Mouse (Mus musculus) limb, embryonic 14.5 days (tissue): ENCODE measurements at regions not wholly inside any gene's neighbourhood (a gene's known extent, or its start where the extent isn't known, plus 50 kb on each side); places are given as distances from the start of the nearest gene placed in this dataset.

ENCODE experiments used
- ATAC-seq: fragments of 200-750 bp; cut with Nextera tagmentation; 2 replicates; pipeline ENCODE4 v1.8.0; 2017; ENCODE audit warnings: low read depth, moderate number of reproducible peaks, moderate TSS enrichment; ENCODE audit not compliant: low FRiP score
- DNase-seq: peaks from one replicate; pipeline ENCODE4 v3.0.0-alpha.2; 2015; ENCODE audit warnings: low spot score
- H3K27ac ChIP-seq: fragments of 300-500 bp; sonication (generic); replicated peaks from 2 replicates; pipeline ENCODE4 v1.5.1; 2014; ENCODE audit warnings: low read depth, mild to moderate bottlenecking, low read length, moderate library complexity, mixed read lengths
- H3K27me3 ChIP-seq: fragments of 300-500 bp; sonication (generic); 2 replicates; pipeline ENCODE4 v1.6.1; 2014; ENCODE audit warnings: low read length, mixed read lengths; ENCODE audit not compliant: control insufficient read depth, insufficient read depth
- H3K36me3 ChIP-seq: fragments of 300-500 bp; sonication (generic); 2 replicates; pipeline ENCODE4 v1.6.1; 2014; ENCODE audit warnings: mild to moderate bottlenecking, low read length, moderate library complexity, mixed read lengths; ENCODE audit not compliant: control insufficient read depth, insufficient read depth
- H3K4me1 ChIP-seq: fragments of 300-500 bp; sonication (generic); 2 replicates; pipeline ENCODE4 v1.6.1; 2014; ENCODE audit warnings: antibody characterized with exemption, low read length, mixed read lengths; ENCODE audit not compliant: control insufficient read depth, insufficient read depth
- H3K4me2 ChIP-seq: fragments of 300-500 bp; sonication (generic); replicated peaks from 2 replicates; pipeline ENCODE4 v1.6.1; 2014; ENCODE audit warnings: low read depth, mild to moderate bottlenecking, low read length, moderate library complexity; ENCODE audit not compliant: severe bottlenecking
- H3K4me3 ChIP-seq: fragments of 300-500 bp; sonication (generic); replicated peaks from 2 replicates; pipeline ENCODE4 v1.5.1; 2014; ENCODE audit warnings: low read length
- H3K9ac ChIP-seq: fragments of 300-500 bp; sonication (generic); 2 replicates; pipeline ENCODE4 v1.6.1; 2014; ENCODE audit warnings: mild to moderate bottlenecking, low read depth, low read length, moderate library complexity; ENCODE audit not compliant: severe bottlenecking
- H3K9me3 ChIP-seq: fragments of 300-500 bp; sonication (generic); 2 replicates; pipeline ENCODE4 v1.6.1; 2016; ENCODE audit warnings: low read length; ENCODE audit not compliant: control insufficient read depth
- POLR2A ChIP-seq: fragments of 200-500 bp; IDR thresholded peaks from 2 replicates; pipeline ENCODE4 v1.8.0; 2012; ENCODE audit warnings: inconsistent platforms, mild to moderate bottlenecking, moderate library complexity, borderline replicate concordance; ENCODE audit not compliant: insufficient read depth, insufficient read length; ENCODE audit errors: extremely low read depth
- WGBS: fragments of 180-500 bp; shearing (Covaris S2); extraction: QIAGEN DNeasy Blood & Tissue Kit; methylation state at CpG from one replicate; pipeline ENCODE4 v1.1.7; 2014; 5-methylcytosine and 5-hydroxymethylcytosine counted together

- no peak for DNase-seq
- H3K4me3 ChIP-seq = no peak overlapping the region
- no peaks in the 10 kb centered on the region for H3K9me3 ChIP-seq
- no peak overlapping the region for H3K27ac ChIP-seq
- no peak overlapping the region for H3K9ac ChIP-seq
- no peak for TF ChIP-seq POLR2A
- ATAC-seq = no peak
- H3K4me2 ChIP-seq = no peak overlapping the region
- whole genome bisulfite sequencing = 86% methylated on average over 3 of the region's 3 CpGs
- H3K27me3 ChIP-seq = no peaks in the 10 kb centered on the region
- H3K36me3 ChIP-seq = no peaks in the 10 kb centered on the region
- no peaks in the 10 kb centered on the region for H3K4me1 ChIP-seq
Observed at GRCm38 (mm10) chr10:98790456-98790855, 123.8 kb upstream of the Atp2b1 start.

GRCm38 (mm10) chr10:98792019-98792741, 122.0 kb upstream of the Atp2b1 start:
- ATAC-seq = no peak

GRCm38 (mm10) chr10:98793926-98794536, 120.2 kb upstream of the Atp2b1 start:
- no peak overlapping the region for H3K4me2 ChIP-seq
- WGBS = 77% methylated on average over 9 of the region's 9 CpGs
- no peak overlapping the region for H3K27ac ChIP-seq
- no peaks in the 10 kb centered on the region for H3K9me3 ChIP-seq
- no peaks in the 10 kb centered on the region for H3K27me3 ChIP-seq
- no peaks in the 10 kb centered on the region for H3K36me3 ChIP-seq
- DNase-seq (no peak), ATAC-seq (peak; percentile 82)
- no peak overlapping the region for H3K9ac ChIP-seq
- TF ChIP-seq POLR2A = no peak
- H3K4me1 ChIP-seq = no peaks in the 10 kb centered on the region
- no peak overlapping the region for H3K4me3 ChIP-seq

More at GRCm38 (mm10) chr10:98792019-98792741, 122.0 kb upstream of the Atp2b1 start:
- Histone ChIP-seq H3K36me3 (no peaks in the 10 kb centered on the region), H3K4me2 (no peak overlapping the region), H3K9ac (no peak overlapping the region), H3K4me3 (no peak overlapping the region), H3K27ac (no peak overlapping the region), H3K4me1 (no peaks in the 10 kb centered on the region), H3K27me3 (no peaks in the 10 kb centered on the region), H3K9me3 (no peaks in the 10 kb centered on the region)
- TF ChIP-seq POLR2A = no peak
- WGBS = 84% methylated on average over 4 of the region's 4 CpGs
- DNase-seq = no peak

GRCm38 (mm10) chr10:98796016-98796415, 118.2 kb upstream of the Atp2b1 start:
- Histone ChIP-seq H3K36me3 (no peaks in the 10 kb centered on the region), H3K27ac (no peak overlapping the region), H3K27me3 (no peaks in the 10 kb centered on the region), H3K9ac (no peak overlapping the region), H3K4me1 (no peaks in the 10 kb centered on the region), H3K9me3 (no peaks in the 10 kb centered on the region), H3K4me3 (no peak overlapping the region), H3K4me2 (no peak overlapping the region)
- WGBS = 90% methylated on average over 3 of the region's 3 CpGs
- ATAC-seq (no peak), DNase-seq (no peak)
- no peak for TF ChIP-seq POLR2A

GRCm38 (mm10) chr10:98798634-98799415, 115.4 kb upstream of the Atp2b1 start:
- Histone ChIP-seq H3K4me1 (no peaks in the 10 kb centered on the region), H3K36me3 (no peaks in the 10 kb centered on the region), H3K9ac (no peak overlapping the region), H3K9me3 (no peaks in the 10 kb centered on the region), H3K27me3 (no peaks in the 10 kb centered on the region), H3K4me2 (no peak overlapping the region), H3K27ac (no peak overlapping the region), H3K4me3 (no peak overlapping the region)
- DNase-seq (no peak), ATAC-seq (no peak)
- 76% methylated on average over 6 of the region's 6 CpGs for WGBS
- TF ChIP-seq POLR2A = no peak
